Mouse (Mus musculus) megakaryocyte, embryonic 14.5 days (primary cell): ENCODE results near the gene Lmod3. TPM values are rescaled to one million over a fixed set of nuclear protein-coding genes. Genes with fewer than 3 reads are reported as not detected.

Experiments used
- H3K27me3 ChIP-seq: replicated peaks from 2 replicates; pipeline ENCODE3; 2012; ENCODE audit warnings: inconsistent platforms
- H3K36me3 ChIP-seq: replicated peaks from 2 replicates; pipeline ENCODE3; 2012; ENCODE audit warnings: low read length, inconsistent platforms, mixed read lengths
- H3K4me1 ChIP-seq: 2 replicates; pipeline ENCODE4 v1.6.1; 2012; ENCODE audit warnings: inconsistent platforms
- H3K4me3 ChIP-seq: replicated peaks from 2 replicates; pipeline ENCODE3; 2012; ENCODE audit warnings: moderate library complexity, mild to moderate bottlenecking, inconsistent platforms
- H3K9me3 ChIP-seq: 2 replicates; pipeline ENCODE4 v1.6.1; 2012; ENCODE audit warnings: inconsistent platforms
- FLI1 ChIP-seq: IDR thresholded peaks from 2 replicates; pipeline ENCODE4 v1.6.1; 2012; ENCODE audit warnings: low read length, inconsistent platforms, mixed read lengths
- GATA1 ChIP-seq: IDR thresholded peaks from 3 replicates; pipeline ENCODE4 v1.6.1; 2012; ENCODE audit warnings: mixed read lengths, low read length, inconsistent platforms, borderline replicate concordance
- polyA plus RNA-seq: library from polyadenylated mRNA; stranded (reverse); fragments of >175 nt; gene quantifications from 2 replicates; pipeline ENCODE4 v1.2.3, GENCODE M21; 2012; ENCODE audit warnings: low replicate concordance; ENCODE audit not compliant: insufficient read depth

The Lmod3 gene
- polyA plus RNA-seq, 1 experiment, result not detected

DNA sequence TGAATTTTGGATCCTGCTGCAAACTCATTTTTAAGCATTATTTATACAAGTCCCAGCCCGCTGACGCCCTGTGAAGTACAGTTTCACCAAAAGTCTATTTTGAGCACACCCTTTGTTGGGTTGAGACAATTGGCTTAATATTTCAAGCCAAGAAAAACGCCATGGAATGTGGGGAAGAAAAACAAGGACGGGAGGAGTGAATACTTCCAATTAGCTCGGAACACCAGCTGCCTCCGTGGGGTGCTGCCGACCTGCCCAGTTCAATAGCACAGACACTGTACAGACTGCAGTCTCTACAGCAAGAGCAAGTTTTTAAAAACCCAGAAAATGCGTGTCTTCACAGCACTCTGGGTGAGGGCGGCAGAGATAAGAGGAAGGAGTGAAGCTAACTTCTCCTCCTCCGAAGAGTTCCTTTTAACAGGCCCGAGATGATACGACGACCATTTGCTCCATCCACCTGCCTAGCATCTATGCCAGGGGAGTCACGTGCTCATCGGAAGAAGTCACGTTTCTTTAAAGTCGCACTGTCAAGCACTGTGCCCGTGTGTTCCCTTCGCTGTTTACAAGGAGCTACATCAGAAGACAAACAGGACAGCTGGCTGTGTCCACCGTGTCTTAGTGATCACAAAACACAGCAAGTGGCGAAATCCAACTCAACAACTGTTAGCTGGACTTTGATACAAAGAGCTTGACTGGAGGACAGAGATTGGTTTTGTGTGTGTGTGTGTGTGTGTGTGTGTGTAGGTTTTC, 38.8 kb upstream of the Lmod3 start:
- Histone ChIP-seq H3K36me3 (peaks cover 100% of the 10 kb centered on the region), H3K9me3 (no peaks in the 10 kb centered on the region), H3K4me3 (peak overlapping the region; percentile 2), H3K4me1 (peaks cover 80% of the 10 kb centered on the region), H3K27me3 (no peaks in the 10 kb centered on the region)
- TF ChIP-seq GATA1, result no peak
- TF ChIP-seq FLI1, result no peak

DNA sequence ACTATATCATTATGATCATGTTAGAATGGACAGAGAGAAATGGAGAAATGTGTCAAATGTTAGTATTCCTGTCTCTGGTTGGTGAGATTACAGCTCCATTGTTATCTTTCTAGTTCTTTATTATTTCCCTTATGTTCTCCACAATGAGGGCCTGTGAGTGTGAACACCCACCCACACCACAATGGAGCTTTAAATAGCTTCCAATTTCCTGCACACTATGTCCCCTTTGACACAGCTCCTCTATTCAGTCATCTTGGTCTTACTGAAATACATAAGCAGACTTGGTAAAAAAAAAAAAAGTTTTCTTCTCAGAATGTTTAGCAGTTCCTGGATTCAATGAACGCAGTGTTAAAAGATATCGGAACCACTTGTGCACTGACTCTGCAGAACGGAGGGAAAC, 38.1 kb upstream of the Lmod3 start:
- Histone ChIP-seq H3K36me3 (peaks cover 100% of the 10 kb centered on the region), H3K9me3 (no peaks in the 10 kb centered on the region), H3K27me3 (no peaks in the 10 kb centered on the region), H3K4me1 (peaks cover 74% of the 10 kb centered on the region), H3K4me3 (no peak overlapping the region)
- TF ChIP-seq FLI1, result no peak
- no peak for TF ChIP-seq GATA1

DNA sequence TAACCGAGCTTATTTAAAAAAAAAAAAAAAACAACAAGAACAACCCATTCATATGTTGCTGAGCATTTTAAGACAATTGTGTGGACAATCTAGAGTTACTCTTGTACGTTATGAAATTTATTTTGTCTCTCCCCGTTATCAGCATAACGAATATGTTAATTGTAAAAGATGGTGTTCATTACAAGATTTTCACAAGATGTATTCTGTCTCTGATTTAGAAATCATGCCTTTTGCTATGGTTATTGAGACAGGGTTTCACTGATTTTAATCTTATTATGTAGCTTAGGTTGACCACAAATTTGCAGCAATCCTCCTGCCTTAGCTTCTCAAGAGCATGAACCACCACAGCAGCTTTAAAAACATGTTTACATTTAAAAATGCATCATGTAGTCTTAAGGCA, 37.3 kb upstream of the Lmod3 start:
- H3K36me3 ChIP-seq, result peaks cover 95% of the 10 kb centered on the region
- no peak overlapping the region for H3K4me3 ChIP-seq
- H3K9me3 ChIP-seq, result no peaks in the 10 kb centered on the region
- no peak for TF ChIP-seq GATA1
- TF ChIP-seq FLI1, result no peak
- peaks cover 65% of the 10 kb centered on the region for H3K4me1 ChIP-seq
- H3K27me3 ChIP-seq, result no peaks in the 10 kb centered on the region

DNA sequence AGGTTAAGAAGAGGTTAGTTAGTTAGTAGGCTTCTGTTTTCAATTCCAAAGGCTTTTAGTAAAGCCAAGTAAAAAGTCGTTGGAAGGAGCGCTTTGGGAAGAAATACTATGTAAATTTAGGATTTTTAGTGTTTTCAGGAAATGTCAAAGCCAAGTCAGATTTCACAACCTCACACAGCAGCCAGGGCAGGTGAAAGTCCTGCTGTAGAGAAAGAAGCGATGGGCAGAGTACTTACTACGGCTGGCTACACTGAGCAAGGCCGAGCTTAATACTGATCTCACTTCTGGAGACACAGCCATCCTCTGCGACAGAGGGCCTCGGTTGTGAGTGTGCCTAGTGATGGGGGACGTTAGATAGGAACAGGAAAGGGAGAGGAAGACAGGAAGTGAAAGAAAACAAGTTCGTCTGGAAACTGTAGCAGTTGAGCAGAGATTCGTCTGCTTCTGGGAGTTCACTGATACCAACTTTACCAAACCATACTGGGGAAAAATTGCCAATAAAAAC, 36.8 kb upstream of the Lmod3 start:
- TF ChIP-seq GATA1 (no peak), FLI1 (no peak)
- H3K36me3 ChIP-seq, result peaks cover 94% of the 10 kb centered on the region
- H3K4me1 ChIP-seq, result peaks cover 63% of the 10 kb centered on the region
- H3K9me3 ChIP-seq, result no peaks in the 10 kb centered on the region
- no peaks in the 10 kb centered on the region for H3K27me3 ChIP-seq
- no peak overlapping the region for H3K4me3 ChIP-seq

DNA sequence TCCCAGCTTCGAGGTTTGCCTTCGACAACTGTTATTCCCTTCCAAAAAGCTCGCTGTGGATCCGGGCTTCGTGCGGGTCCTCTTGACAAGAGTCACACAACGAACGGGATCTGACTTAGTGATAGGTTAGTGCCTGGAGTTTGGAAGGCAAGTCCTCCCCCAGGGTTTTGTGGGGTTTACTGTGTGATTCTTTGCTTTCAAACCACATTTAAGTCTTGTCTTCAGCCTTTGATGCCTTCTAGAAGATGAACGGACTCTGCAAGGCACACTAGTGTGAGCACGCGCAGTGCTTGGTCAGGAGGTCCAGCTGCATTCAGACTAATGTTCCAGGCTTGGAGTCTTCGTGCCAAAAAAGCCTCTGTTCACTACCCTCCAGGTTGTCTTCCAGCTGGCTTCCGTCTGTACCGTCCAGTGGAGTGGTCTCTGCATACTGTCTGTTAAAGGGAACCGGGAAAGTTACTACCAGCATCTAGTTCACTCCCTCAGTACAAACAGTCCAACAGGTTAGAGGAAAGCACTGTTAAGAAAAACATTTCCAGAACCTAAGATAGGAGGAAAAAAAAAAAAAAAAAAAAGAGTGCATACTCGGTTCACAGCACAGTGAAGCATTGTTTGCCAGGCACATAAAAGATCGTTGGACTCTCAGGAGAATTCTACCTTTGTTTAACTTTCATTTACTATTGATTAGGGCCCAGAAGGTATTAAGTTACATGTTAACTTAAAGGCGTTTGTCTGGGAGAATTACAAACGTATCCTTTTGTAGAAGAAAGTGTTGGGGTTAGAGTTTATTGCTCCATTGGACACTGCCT, 35.7 kb upstream of the Lmod3 start:
- TF ChIP-seq FLI1 (no peak), GATA1 (no peak)
- Histone ChIP-seq H3K9me3 (no peaks in the 10 kb centered on the region), H3K4me3 (no peak overlapping the region), H3K4me1 (peaks cover 60% of the 10 kb centered on the region), H3K36me3 (peaks cover 91% of the 10 kb centered on the region), H3K27me3 (no peaks in the 10 kb centered on the region)

DNA sequence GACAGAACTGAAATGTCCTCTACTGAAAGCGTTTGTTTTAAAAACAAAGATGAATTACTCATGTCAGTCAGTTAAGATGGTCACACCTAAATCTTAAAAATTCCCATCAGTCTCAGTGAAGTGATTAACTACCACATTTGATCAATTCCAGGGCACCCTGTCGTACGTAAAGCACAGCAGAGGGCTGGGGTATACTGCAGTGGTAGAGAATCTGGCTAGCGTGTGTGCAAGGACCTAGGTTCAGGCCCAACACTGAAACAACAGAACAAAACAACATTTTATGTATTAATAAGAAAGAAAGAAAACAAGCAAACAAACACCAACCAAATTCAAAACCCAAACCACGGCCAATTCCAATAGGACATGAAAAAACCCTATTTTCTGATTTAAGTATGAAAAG, 33.8 kb upstream of the Lmod3 start:
- Histone ChIP-seq H3K4me1 (peaks cover 40% of the 10 kb centered on the region), H3K9me3 (no peaks in the 10 kb centered on the region), H3K4me3 (no peak overlapping the region), H3K36me3 (peaks cover 72% of the 10 kb centered on the region), H3K27me3 (no peaks in the 10 kb centered on the region)
- TF ChIP-seq GATA1, result no peak
- TF ChIP-seq FLI1, result no peak

DNA sequence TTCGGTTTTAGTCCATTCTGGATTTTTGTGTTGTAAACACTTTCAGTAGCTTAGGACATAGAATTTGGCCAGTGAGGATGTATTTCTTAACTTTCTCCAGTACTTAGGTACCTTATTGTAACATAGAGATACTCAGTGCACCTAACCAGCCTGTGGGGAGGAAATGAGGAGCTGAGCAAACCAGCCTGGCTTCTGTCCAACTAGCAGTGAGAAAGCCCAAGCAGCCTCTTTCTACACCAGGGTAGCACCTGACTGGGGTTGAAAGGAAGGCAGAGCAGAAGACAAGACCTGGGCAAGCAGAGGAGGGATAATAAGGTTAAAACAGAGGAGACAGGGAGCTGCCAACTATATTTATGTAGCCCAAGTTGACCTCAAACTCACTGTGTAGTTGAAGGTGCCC, 31.1 kb upstream of the Lmod3 start:
- H3K36me3 ChIP-seq, result peaks cover 45% of the 10 kb centered on the region
- TF ChIP-seq GATA1 (no peak), FLI1 (no peak)
- no peaks in the 10 kb centered on the region for H3K9me3 ChIP-seq
- no peak overlapping the region for H3K4me3 ChIP-seq
- H3K27me3 ChIP-seq, result no peaks in the 10 kb centered on the region
- peaks cover 32% of the 10 kb centered on the region for H3K4me1 ChIP-seq

DNA sequence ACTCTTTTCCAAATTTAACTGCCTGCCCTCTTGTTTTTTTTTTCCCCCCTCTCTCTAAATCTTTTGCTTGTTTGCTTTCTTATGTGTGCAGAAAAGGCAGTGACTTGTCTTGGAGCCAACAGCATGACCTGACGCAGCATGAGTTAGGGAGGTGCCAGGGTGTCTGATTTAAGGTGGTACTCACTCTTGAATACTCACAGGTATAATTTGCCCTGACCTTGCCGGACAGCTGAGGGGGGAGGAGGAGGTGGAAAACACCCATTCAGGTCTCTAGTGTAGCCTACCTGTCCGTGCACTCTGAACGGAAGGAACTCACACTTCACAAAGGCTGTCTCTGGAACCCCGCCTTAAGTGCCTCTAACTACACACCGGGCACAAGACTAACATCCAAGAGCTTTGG, 26.3 kb upstream of the Lmod3 start:
- TF ChIP-seq GATA1 (no peak), FLI1 (no peak)
- Histone ChIP-seq H3K4me3 (no peak overlapping the region), H3K27me3 (no peaks in the 10 kb centered on the region), H3K36me3 (peaks cover 3% of the 10 kb centered on the region), H3K4me1 (peaks cover 53% of the 10 kb centered on the region), H3K9me3 (no peaks in the 10 kb centered on the region)

DNA sequence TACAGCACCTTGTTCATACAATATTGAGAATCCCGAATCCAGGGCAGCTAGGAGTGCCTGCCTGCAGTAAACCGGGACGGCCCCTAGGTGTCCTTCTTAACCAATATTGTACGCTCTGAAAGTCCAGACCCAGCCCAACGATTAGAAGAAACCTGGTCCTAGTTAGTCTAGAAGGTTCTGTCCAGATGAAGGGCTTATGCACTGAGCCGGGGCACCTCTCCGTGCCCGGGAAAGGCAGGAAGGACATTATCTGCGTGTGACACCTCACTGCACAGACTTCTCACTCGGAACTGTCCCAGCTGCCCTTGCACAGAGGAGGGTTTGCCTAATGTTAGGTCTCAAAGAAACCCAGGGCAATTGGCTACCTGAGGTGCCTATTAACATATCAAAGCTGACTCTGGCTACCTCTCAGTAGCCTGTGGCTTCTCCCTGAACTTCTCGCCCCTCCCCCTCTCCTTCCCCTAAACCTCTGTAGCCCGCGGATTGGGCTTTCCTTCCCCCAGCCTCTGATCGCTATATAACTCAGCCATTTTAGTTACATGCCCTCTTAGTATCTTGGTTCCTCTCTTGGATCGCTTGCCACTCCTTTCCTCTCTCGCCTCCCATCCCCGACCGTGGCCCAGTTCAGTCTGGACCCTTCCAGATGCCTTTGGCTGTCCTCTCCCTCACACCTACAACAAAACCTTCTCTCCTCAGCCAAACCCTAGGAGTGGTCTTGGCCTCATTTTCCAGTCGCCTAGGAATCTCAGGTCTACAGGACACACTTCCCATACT, 25.6 kb upstream of the Lmod3 start:
- Histone ChIP-seq H3K4me1 (peaks cover 56% of the 10 kb centered on the region), H3K9me3 (no peaks in the 10 kb centered on the region), H3K36me3 (no peaks in the 10 kb centered on the region), H3K27me3 (no peaks in the 10 kb centered on the region), H3K4me3 (peak overlapping the region; percentile 88)
- TF ChIP-seq FLI1, result no peak
- no peak for TF ChIP-seq GATA1
